Mouse (Mus musculus) forebrain, embryonic 11.5 days (tissue): ENCODE data around the gene Copb1. TPM values are rescaled to one million over a fixed set of nuclear protein-coding genes. Genes with fewer than 3 reads are reported as not detected.
"Not testable (repeated sequence)": the region's sequence is repeated elsewhere in the genome, so short reads cannot be mapped to it uniquely, and the experiment has no call there.

Source experiments
- ATAC-seq: fragments of 200-750 bp; cut with Nextera tagmentation; replicated peaks from 2 replicates; pipeline ENCODE4 v1.8.0; 2017; ENCODE audit warnings: moderate TSS enrichment; ENCODE audit not compliant: low FRiP score
- DNase-seq: peaks from one replicate; pipeline ENCODE4 v3.0.0-alpha.2; 2017; ENCODE audit warnings: low spot score
- H3K27ac ChIP-seq: fragments of 300-500 bp; sonication (generic); 2 replicates; pipeline ENCODE4 v1.5.1; 2014; ENCODE audit warnings: low read depth, low read length
- H3K27me3 ChIP-seq: fragments of 300-500 bp; sonication (generic); 2 replicates; pipeline ENCODE4 v1.6.1; 2014; ENCODE audit warnings: mild to moderate bottlenecking, low read length, mixed read lengths; ENCODE audit not compliant: control insufficient read depth, insufficient read depth
- H3K36me3 ChIP-seq: fragments of 300-500 bp; sonication (generic); 2 replicates; pipeline ENCODE4 v1.6.1; 2014; ENCODE audit warnings: mild to moderate bottlenecking, low read length, moderate library complexity, mixed read lengths; ENCODE audit not compliant: control insufficient read depth, insufficient read depth
- H3K4me1 ChIP-seq: fragments of 300-500 bp; sonication (generic); replicated peaks from 2 replicates; pipeline ENCODE4 v1.6.1; 2014; ENCODE audit warnings: low read length, mixed read lengths; ENCODE audit not compliant: control insufficient read depth, insufficient read depth
- H3K4me2 ChIP-seq: fragments of 300-500 bp; sonication (generic); 2 replicates; pipeline ENCODE4 v1.6.1; 2014; ENCODE audit warnings: low read depth, mild to moderate bottlenecking, low read length, moderate library complexity, mixed read lengths; ENCODE audit not compliant: severe bottlenecking
- H3K4me3 ChIP-seq: fragments of 300-500 bp; sonication (generic); 2 replicates; pipeline ENCODE4 v1.5.1; 2014; ENCODE audit warnings: low read depth, low read length
- H3K9ac ChIP-seq: fragments of 300-500 bp; sonication (generic); 2 replicates; pipeline ENCODE4 v1.6.1; 2014; ENCODE audit warnings: low read length
- H3K9me3 ChIP-seq: fragments of 300-500 bp; sonication (generic); 2 replicates; pipeline ENCODE4 v1.6.1; 2016; ENCODE audit warnings: low read length, mixed read lengths; ENCODE audit not compliant: control insufficient read depth
- WGBS: fragments of 180-500 bp; shearing (Covaris S2); extraction: QIAGEN DNeasy Blood & Tissue Kit; methylation state at CpG from one replicate; pipeline ENCODE4 v1.1.7; 2014; 5-methylcytosine and 5-hydroxymethylcytosine counted together
- polyA plus RNA-seq: library from polyadenylated mRNA; unstranded; fragments of >200 nt; fragmentation: Nextera tagmentation; extraction: Ambion mirVana; gene quantifications from 2 replicates; pipeline ENCODE4 v1.2.1, GENCODE M21; 2014

Copb1 gene
- polyA plus RNA-seq, 1 experiment from 2014 or later: 117 TPM

GRCm38 (mm10) chr7:114209841-114210240, 44.7 kb downstream of the Copb1 start:
- H3K9ac ChIP-seq: no peak overlapping the region
- no peaks in the 10 kb centered on the region for H3K27me3 ChIP-seq
- H3K36me3 ChIP-seq: no peaks in the 10 kb centered on the region
- H3K4me2 ChIP-seq: no peak overlapping the region
- no peaks in the 10 kb centered on the region for H3K9me3 ChIP-seq
- H3K4me3 ChIP-seq: no peak overlapping the region
- DNase-seq (no peak), ATAC-seq (no peak)
- no peak overlapping the region for H3K27ac ChIP-seq
- H3K4me1 ChIP-seq: no peaks in the 10 kb centered on the region
- 100% methylated on average over 1 of the region's 1 CpGs for WGBS

- 80% methylated on average over 9 of the region's 9 CpGs for WGBS
- Histone ChIP-seq H3K27ac (no peak overlapping the region), H3K9ac (no peak overlapping the region), H3K4me3 (no peak overlapping the region), H3K4me2 (no peak overlapping the region), H3K36me3 (no peaks in the 10 kb centered on the region), H3K9me3 (no peaks in the 10 kb centered on the region), H3K27me3 (no peaks in the 10 kb centered on the region), H3K4me1 (no peaks in the 10 kb centered on the region)
- DNase-seq (no peak), ATAC-seq (no peak)
Measured at GRCm38 (mm10) chr7:114203491-114204359, 50.8 kb downstream of the Copb1 start.

GRCm38 (mm10) chr7:114202972-114203404, 51.5 kb downstream of the Copb1 start:
- Histone ChIP-seq H3K4me3 (no peak overlapping the region), H3K4me1 (no peaks in the 10 kb centered on the region), H3K4me2 (no peak overlapping the region), H3K27me3 (no peaks in the 10 kb centered on the region), H3K9me3 (no peaks in the 10 kb centered on the region), H3K36me3 (no peaks in the 10 kb centered on the region), H3K9ac (no peak overlapping the region), H3K27ac (no peak overlapping the region)
- DNase-seq (no peak), ATAC-seq (no peak)
- WGBS: 89% methylated on average over 5 of the region's 5 CpGs

- no peak overlapping the region for H3K27ac ChIP-seq
- no peaks in the 10 kb centered on the region for H3K9me3 ChIP-seq
- H3K27me3 ChIP-seq: no peaks in the 10 kb centered on the region
- ATAC-seq (no peak), DNase-seq (no peak)
- no peak overlapping the region for H3K4me2 ChIP-seq
- no peak overlapping the region for H3K4me3 ChIP-seq
- H3K9ac ChIP-seq: no peak overlapping the region
- H3K36me3 ChIP-seq: no peaks in the 10 kb centered on the region
- 78% methylated on average over 2 of the region's 2 CpGs for WGBS
- no peaks in the 10 kb centered on the region for H3K4me1 ChIP-seq
Measured at GRCm38 (mm10) chr7:114200651-114201050, 53.9 kb downstream of the Copb1 start.

GRCm38 (mm10) chr7:114199428-114200110, 54.9 kb downstream of the Copb1 start:
- no peaks in the 10 kb centered on the region for H3K27me3 ChIP-seq
- no peaks in the 10 kb centered on the region for H3K9me3 ChIP-seq
- no peaks in the 10 kb centered on the region for H3K36me3 ChIP-seq
- 85% methylated on average over 3 of the region's 3 CpGs for WGBS
- H3K4me3 ChIP-seq: no peak overlapping the region
- H3K4me1 ChIP-seq: no peaks in the 10 kb centered on the region
- H3K4me2 ChIP-seq: no peak overlapping the region
- no peak overlapping the region for H3K27ac ChIP-seq
- DNase-seq: no peak
- H3K9ac ChIP-seq: no peak overlapping the region
- ATAC-seq: no peak

GRCm38 (mm10) chr7:114198252-114198651, 56.3 kb downstream of the Copb1 start:
- Histone ChIP-seq H3K27me3 (no peaks in the 10 kb centered on the region), H3K9me3 (no peaks in the 10 kb centered on the region), H3K9ac (no peak overlapping the region), H3K4me2 (no peak overlapping the region), H3K4me1 (no peaks in the 10 kb centered on the region), H3K27ac (no peak overlapping the region), H3K36me3 (no peaks in the 10 kb centered on the region), H3K4me3 (no peak overlapping the region)
- ATAC-seq (no peak), DNase-seq (no peak)
- WGBS: 88% methylated on average over 1 of the region's 1 CpGs

GRCm38 (mm10) chr7:114196588-114196987, 57.9 kb downstream of the Copb1 start:
- not testable (repeated sequence) for DNase-seq, H3K4me1 ChIP-seq, ATAC-seq, H3K4me3 ChIP-seq, H3K9ac ChIP-seq, H3K9me3 ChIP-seq, H3K36me3 ChIP-seq, H3K27ac ChIP-seq, H3K27me3 ChIP-seq, H3K4me2 ChIP-seq
- 73% methylated on average over 2 of the region's 2 CpGs for WGBS

GRCm38 (mm10) chr7:114194788-114195187, 59.7 kb downstream of the Copb1 start:
- WGBS: 80% methylated on average over 2 of the region's 2 CpGs

More at GRCm38 (mm10) chr7:114194788-114195187, 59.7 kb downstream of the Copb1 start:
- not testable (repeated sequence) for H3K4me2 ChIP-seq, H3K9me3 ChIP-seq, H3K27ac ChIP-seq, H3K4me3 ChIP-seq, H3K27me3 ChIP-seq, ATAC-seq, DNase-seq, H3K4me1 ChIP-seq, H3K9ac ChIP-seq, H3K36me3 ChIP-seq
